Mouse (Mus musculus) lung, adult 2 months (tissue): ENCODE measurements around the gene Vcpkmt.

Experiments
- CTCF ChIP-seq: fragments of 200-500 bp; IDR thresholded peaks from 2 replicates; pipeline ENCODE4 v1.5.1; 2011; ENCODE audit warnings: mild to moderate bottlenecking, low read length, control low read depth; ENCODE audit not compliant: insufficient read depth
- POLR2A ChIP-seq: fragments of 200-500 bp; IDR thresholded peaks from 2 replicates; pipeline ENCODE4 v1.6.1; 2011; ENCODE audit warnings: low read depth, mild to moderate bottlenecking, control low read depth, low read length, borderline replicate concordance; ENCODE audit errors: extremely low read depth

DNA sequence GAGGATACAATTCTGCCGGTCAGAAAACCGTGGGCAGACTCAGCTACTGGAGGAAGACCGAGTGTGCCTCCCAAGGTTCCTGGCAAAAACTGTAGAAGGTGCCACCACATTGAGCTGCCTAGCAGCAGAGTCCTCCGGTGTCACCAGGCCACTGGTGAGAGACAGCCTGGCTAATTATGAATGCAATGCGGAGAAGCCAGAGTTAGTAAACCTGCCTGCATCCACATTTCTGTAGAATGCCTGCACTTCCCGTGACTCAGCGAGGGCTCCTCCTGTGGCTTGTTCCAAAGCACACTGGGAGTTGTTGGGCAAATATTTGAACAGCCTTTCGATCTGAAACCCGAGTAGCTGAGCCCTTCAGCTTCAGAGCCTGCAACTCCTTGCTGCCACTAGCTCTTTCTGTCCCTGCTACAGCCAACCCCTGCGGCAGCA lies 45.6 kb downstream of the Vcpkmt start:
- TF ChIP-seq POLR2A (no peak; the same call in 1 of the 2 replicates), CTCF (no peak)
